Mouse (Mus musculus): ENCODE data around the gene Fzd1.

The Fzd1 gene

DNA sequence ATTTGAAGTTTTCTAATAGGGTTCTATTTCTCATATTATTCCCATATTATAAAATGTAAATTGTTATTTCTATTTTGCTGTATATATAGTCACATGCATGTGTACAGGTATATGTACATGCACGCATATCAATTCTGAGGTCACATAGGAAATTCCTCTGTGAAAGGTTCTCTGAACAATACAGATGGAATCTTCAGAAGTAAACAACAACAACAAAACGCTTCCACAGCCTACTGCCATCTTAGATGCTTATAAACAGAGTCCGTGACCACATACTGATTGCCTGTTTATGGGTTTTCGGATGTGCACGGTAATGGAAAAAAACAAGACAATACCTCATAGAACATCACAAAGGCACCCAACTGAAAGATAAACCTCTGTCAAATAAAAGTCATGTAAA is 4.7 kb downstream of the Fzd1 start:
- no peak for DNase-seq (ENCODE audit: low spot score)

DNA sequence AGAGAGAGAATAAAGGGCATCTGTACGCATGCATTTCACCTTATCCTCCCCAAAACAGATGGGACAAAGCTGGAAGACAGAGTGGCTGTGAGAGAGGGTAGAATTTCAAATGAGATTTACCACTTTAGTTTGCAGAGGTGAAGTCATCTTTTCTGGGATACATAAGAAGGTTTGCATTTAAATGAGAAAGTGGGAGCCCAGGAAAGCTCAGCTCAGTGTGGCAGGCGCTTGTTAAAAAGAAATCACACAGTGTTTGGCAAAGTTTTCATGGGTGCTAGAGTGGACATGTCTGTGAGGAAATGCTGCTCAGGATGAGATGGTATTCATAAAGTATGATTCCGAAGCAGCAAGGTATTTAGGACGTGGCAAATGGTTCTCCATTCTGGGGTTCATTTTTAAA is 15.1 kb downstream of the Fzd1 start:
- DNase-seq (ENCODE audit: low spot score), result no peak

DNA sequence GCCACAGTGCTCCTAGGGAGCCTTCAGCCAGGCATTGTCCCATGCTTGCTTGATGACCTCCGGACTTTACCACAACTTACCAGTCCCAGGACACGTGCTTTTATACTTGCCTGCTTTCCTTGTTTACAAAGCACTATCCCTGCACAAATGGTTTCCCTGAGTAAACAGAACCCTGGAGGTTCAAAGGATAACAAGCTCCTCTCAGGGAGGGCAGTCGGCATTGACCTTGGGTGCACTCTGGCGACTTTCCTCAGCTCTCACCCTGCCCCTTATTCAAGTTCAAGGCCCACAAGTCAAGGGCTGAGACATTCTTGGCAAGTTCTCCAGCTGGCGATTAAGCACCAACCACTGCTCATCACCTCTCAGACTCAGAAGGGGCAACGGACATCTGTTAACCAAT is 20.8 kb downstream of the Fzd1 start:
- no peak for DNase-seq (ENCODE audit: low spot score)

- DNase-seq (ENCODE audit: low spot score), result no peak
These were observed 22.4 kb downstream of the Fzd1 start for GRCm38 (mm10) chr5:4735461-4735860.

GRCm38 (mm10) chr5:4733239-4733638 is 24.6 kb downstream of the Fzd1 start:
- DNase-seq (ENCODE audit: low spot score), result no peak

DNA sequence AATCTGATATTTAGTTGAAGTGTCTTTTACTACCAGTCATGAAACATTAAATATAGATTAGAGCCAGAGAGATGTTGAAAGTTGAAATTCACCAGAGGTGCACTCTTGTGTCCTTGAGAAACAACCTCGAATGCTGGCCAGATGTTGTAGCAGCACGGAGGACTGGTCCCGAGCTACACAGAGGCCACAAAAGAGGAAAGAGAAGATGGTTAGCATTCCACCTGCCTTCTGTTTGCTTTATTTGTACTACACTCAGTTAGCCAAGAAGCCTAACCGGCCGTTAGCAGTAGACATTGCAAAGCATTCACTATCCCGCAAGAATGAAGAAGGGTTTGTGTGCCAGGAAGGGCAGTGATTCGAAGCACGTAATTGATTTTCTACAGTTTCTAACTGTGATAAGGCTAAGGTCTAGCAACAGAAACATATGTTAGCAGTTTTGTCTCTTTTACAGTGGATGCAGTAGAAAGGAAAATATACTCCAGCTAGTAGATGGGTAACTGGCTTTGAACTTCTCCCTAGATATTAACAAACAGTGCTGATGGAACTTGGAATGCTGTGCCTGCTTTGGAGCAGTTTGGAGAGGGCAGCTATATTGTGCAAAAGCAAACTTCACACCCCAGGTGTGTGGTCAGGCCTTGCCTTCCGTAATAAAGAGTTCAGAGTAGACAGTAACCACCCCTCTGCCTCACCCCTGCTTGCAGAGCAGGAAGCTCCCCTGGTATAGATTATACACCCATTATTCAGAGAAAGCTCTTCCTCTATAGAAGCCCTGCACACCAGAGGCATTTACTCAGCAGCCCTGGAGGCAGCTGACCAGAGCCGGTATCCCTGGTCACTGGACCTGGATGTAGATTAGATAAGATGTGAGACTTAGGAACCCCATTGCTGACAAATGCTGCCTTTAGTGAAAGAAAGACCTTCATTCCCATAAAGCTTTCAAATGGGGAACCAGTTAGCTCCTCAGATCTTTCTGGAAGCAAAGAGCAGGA is 25.3 kb downstream of the Fzd1 start:
- DNase-seq (ENCODE audit: low spot score), result no peak

DNA sequence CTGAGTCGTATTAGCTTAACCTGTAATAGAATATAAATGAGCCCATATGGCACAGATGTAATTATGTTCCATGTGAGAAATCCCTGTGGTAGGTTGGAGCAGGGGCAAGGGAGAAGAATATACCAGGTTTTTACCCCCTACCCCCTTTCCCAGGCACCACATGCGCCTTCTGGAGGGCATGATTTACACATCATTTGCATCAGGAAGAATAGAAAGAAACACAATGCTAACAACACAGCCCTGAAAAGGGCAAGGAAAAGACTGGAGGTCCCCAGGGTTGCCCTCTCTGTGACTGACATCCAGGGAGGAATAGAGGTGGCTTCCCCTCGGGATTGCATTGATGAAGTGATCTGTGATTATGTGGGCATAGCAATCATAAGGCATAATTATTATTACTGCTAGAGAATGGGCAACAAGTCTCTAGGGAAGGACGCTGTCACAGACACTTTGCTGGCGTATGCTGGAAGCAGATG is 26.1 kb downstream of the Fzd1 start:
- DNase-seq (ENCODE audit: low spot score), result no peak

GRCm38 (mm10) chr5:4731064-4731463 is 26.8 kb downstream of the Fzd1 start:
- DNase-seq (ENCODE audit: low spot score), result no peak

Data from spleen, adult 12 weeks (tissue).